Mouse (Mus musculus) lung, embryonic 16.5 days (tissue): ENCODE measurements at regions not wholly inside any gene's neighbourhood (a gene's known extent, or its start where the extent isn't known, plus 50 kb on each side); places are given as distances from the start of the nearest gene placed in this dataset.

ENCODE experiments used
- ATAC-seq: fragments of 200-750 bp; cut with Nextera tagmentation; 2 replicates; pipeline ENCODE4 v1.8.0; 2017; ENCODE audit warnings: low read depth, mild to moderate bottlenecking, moderate library complexity
- H3K27ac ChIP-seq: fragments of 300-500 bp; sonication (generic); 2 replicates; pipeline ENCODE4 v1.5.1; 2014; ENCODE audit warnings: mild to moderate bottlenecking, control low read depth, low read length
- H3K27me3 ChIP-seq: fragments of 300-500 bp; sonication (generic); 2 replicates; pipeline ENCODE4 v1.6.1; 2014; ENCODE audit warnings: low read depth, low read length, mixed read lengths; ENCODE audit not compliant: control insufficient read depth, insufficient read depth
- H3K36me3 ChIP-seq: fragments of 300-500 bp; sonication (generic); 2 replicates; pipeline ENCODE4 v1.6.1; 2014; ENCODE audit warnings: low read length; ENCODE audit not compliant: control insufficient read depth, insufficient read depth
- H3K4me1 ChIP-seq: fragments of 300-500 bp; sonication (generic); replicated peaks from 2 replicates; pipeline ENCODE4 v1.6.1; 2014; ENCODE audit warnings: low read length, mixed read lengths; ENCODE audit not compliant: control insufficient read depth, insufficient read depth
- H3K4me2 ChIP-seq: fragments of 300-500 bp; sonication (generic); 2 replicates; pipeline ENCODE4 v1.6.1; 2014; ENCODE audit warnings: low read depth, low read length, control low read depth
- H3K4me3 ChIP-seq: fragments of 300-500 bp; sonication (generic); 2 replicates; pipeline ENCODE4 v1.5.1; 2014; ENCODE audit warnings: mild to moderate bottlenecking, low read length, control low read depth
- H3K9ac ChIP-seq: fragments of 300-500 bp; sonication (generic); 2 replicates; pipeline ENCODE4 v1.6.1; 2014; ENCODE audit warnings: low read length, control low read depth
- H3K9me3 ChIP-seq: fragments of 300-500 bp; sonication (generic); 2 replicates; pipeline ENCODE4 v1.6.1; 2016; ENCODE audit warnings: low read length; ENCODE audit not compliant: control insufficient read depth
- WGBS: fragments of 180-500 bp; shearing (Covaris S2); extraction: QIAGEN DNeasy Blood & Tissue Kit; methylation state at CpG from one replicate; pipeline ENCODE4 v1.1.7; 2014; 5-methylcytosine and 5-hydroxymethylcytosine counted together

DNA sequence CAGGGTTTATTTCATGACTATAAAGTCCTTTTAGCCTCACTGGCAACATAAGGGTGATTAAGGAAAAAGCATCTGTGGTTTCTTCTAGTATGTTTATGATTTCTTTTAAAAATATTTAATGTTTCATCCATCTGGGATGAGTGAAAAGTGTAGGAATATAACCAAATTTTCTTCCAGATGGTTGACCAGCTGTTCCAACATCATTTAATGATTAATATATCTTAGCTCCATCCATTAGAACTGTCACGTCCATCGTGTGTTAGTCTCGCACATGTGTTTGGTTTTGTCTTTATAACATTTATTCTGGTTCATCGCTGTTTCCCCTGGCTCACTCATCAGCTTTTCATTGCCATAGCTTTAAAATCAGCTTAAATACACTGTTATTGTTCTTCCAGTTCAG, 200.6 kb downstream of the Ktn1 start:
- no peak for ATAC-seq
- no peak overlapping the region for H3K4me3 ChIP-seq
- H3K9ac ChIP-seq: no peak overlapping the region
- no peak overlapping the region for H3K27ac ChIP-seq
- 54% methylated on average over 4 of the region's 4 CpGs for WGBS
- no peak overlapping the region for H3K4me2 ChIP-seq
- no peaks in the 10 kb centered on the region for H3K36me3 ChIP-seq
- H3K9me3 ChIP-seq: no peaks in the 10 kb centered on the region
- no peaks in the 10 kb centered on the region for H3K4me1 ChIP-seq
- no peaks in the 10 kb centered on the region for H3K27me3 ChIP-seq

DNA sequence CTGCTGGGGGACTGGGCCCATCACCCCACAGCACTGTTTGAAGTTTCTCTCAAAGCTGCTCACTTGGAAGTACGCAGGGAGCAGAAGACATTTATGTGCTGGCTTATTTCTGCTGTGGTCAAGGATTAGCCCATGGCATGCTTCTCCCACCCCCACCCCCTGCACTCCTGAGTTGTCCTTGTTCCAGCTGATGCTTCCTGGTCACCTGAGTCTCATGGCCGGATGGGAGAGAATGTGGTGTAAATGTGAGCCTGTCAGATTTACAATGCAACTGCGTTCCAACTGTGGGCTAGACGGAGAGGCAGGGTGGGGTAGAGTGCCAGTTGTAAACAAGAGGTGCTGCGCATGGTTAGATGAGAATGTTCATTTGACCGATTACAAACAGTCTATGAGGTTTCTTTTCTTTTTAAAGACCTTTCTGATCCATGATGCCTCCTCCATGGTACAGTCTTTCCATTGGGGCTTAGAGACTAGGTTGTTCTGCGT, 208.1 kb downstream of the Ktn1 start:
- Histone ChIP-seq H3K4me3 (no peak overlapping the region), H3K9me3 (no peaks in the 10 kb centered on the region), H3K9ac (no peak overlapping the region), H3K36me3 (no peaks in the 10 kb centered on the region), H3K27ac (no peak overlapping the region), H3K4me2 (no peak overlapping the region), H3K27me3 (no peaks in the 10 kb centered on the region), H3K4me1 (no peaks in the 10 kb centered on the region)
- WGBS: 75% methylated on average over 7 of the region's 7 CpGs
- ATAC-seq: no peak

DNA sequence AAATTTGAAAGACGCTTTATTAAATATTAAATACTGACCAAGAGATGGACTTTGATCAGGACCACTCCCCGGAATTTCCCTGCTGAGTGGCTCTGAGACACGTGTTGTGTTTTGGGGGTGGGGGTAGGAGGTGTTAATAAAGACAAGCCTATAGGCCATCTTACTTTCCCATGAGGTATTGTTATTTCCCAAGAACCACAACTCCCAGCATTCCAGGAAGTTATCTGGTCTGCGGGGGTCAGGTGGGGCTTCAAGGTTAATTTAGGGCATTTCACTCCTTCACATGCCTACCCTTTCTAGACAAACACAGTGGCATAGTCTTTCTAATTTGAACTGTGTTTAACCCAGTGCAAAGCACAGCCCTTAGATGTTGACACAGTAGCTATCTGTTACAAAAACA, 209.0 kb downstream of the Ktn1 start:
- Histone ChIP-seq H3K27me3 (no peaks in the 10 kb centered on the region), H3K9ac (no peak overlapping the region), H3K4me3 (no peak overlapping the region), H3K9me3 (no peaks in the 10 kb centered on the region), H3K4me2 (no peak overlapping the region), H3K4me1 (no peaks in the 10 kb centered on the region), H3K27ac (no peak overlapping the region), H3K36me3 (no peaks in the 10 kb centered on the region)
- WGBS: 79% methylated on average over 4 of the region's 4 CpGs
- ATAC-seq: no peak

DNA sequence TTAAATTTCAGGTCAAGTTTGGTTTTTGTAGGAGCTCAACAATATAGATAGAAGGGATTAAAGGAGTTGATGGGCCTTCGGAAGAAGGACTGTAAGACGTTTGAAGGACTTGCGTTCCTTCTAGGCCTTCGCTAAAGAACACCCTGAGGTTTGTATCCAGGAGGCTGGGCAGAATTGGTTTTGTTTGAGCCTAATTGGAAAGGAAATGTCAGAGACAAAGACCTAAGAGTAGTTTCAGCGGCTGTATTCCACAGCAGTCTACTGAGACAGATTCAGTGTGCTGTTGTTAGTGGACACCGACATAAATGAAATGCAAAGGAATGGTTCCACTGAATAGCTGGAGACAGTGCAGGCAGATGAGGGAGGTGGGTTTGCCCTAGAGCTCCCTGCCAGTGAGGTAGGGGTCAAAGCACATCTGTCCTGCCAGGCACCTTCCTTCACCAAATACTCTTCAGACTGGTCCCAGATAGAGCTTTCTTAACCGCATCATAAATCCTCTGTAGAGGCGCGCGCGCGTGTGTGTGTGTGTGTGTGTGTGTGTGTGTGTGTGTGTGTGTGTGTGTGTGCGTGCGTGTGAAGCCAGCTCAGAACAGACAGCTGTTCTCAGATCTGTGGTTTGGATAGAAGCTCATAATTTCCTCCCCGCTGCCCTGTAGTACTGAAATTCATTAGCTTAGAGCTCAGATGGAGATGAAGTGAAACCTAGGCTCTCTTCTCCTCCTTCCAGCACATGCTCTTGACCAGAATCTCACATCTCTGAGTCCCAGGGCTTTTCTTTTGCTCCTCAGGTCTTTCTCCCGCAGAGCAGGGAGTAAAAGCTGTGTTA, 209.7 kb downstream of the Ktn1 start:
- WGBS: 75% methylated on average over 16 of the region's 16 CpGs
- Histone ChIP-seq H3K4me1 (no peaks in the 10 kb centered on the region), H3K9me3 (no peaks in the 10 kb centered on the region), H3K36me3 (no peaks in the 10 kb centered on the region), H3K9ac (no peak overlapping the region), H3K27me3 (no peaks in the 10 kb centered on the region), H3K27ac (no peak overlapping the region), H3K4me3 (no peak overlapping the region), H3K4me2 (no peak overlapping the region)
- 0 out of 2 replicates have a peak, but pooled peaks have one; percentile 17 for ATAC-seq

DNA sequence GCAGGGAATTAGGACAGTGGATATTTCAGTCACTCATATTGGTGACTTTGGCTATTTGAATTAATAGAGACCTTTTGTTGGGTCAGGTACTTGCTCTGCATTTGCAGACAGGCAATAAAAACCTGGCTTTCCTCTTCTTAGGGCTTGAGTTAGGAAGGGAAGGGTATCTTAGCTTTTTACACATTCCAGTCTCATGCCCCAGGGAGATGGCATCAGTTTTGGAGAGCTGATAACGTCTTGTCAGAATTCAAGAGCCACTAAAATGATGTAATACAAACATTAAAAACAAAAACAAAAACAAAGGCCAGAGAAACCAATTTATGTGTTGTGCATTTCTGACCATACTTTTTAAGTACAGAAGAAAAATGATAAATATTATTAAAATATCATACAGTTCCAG, 214.3 kb downstream of the Ktn1 start:
- ATAC-seq: no peak
- no peak overlapping the region for H3K4me3 ChIP-seq
- H3K4me1 ChIP-seq: no peaks in the 10 kb centered on the region
- no peaks in the 10 kb centered on the region for H3K36me3 ChIP-seq
- no peak overlapping the region for H3K4me2 ChIP-seq
- H3K27me3 ChIP-seq: no peaks in the 10 kb centered on the region
- no peak overlapping the region for H3K9ac ChIP-seq
- no peak overlapping the region for H3K27ac ChIP-seq
- no peaks in the 10 kb centered on the region for H3K9me3 ChIP-seq
- WGBS: 62% methylated on average over 1 of the region's 1 CpGs

DNA sequence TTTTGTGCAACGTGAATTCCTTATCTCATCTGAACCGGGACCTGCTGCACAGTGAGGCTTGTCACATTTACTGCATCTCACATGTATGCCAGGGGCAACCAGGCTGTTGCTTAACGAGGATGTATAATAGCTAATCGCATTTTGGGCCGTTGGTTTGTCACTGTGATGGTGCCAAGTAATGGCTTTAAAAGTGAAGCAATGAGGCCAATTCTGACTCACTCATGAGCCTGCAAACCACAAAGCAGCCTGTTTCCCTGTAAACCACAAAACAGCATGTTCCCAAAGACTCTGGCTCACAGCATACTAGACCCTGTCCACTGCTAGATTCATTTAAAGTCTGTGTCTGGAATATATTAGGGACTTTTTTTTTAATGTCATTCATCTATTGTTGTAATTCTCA, 214.8 kb downstream of the Ktn1 start:
- Histone ChIP-seq H3K9me3 (no peaks in the 10 kb centered on the region), H3K27me3 (no peaks in the 10 kb centered on the region), H3K4me2 (no peak overlapping the region), H3K9ac (no peak overlapping the region), H3K4me1 (no peaks in the 10 kb centered on the region), H3K36me3 (no peaks in the 10 kb centered on the region), H3K4me3 (no peak overlapping the region), H3K27ac (no peak overlapping the region)
- no peak for ATAC-seq
- WGBS: 57% methylated on average over 5 of the region's 5 CpGs

DNA sequence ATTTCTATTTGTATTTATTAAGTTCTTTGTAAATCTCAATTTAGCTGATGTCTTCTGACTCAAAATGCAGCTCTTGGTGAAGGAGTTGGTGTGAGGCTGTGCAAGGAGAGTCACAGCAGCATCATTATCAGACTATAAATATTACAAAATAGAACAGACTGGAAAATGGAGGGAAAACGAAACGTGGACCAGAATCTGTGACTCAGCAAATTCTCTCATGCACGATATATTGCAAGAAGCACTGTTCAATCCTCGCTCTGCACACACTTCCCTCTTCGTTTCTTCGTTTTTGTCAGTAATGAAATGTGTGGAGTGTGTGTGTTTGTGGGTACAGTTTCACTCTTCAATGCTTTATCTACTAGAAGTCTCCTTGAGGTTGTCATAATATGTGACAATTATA, 215.5 kb downstream of the Ktn1 start:
- Histone ChIP-seq H3K27me3 (no peaks in the 10 kb centered on the region), H3K9me3 (no peaks in the 10 kb centered on the region), H3K36me3 (no peaks in the 10 kb centered on the region), H3K9ac (no peak overlapping the region), H3K4me2 (no peak overlapping the region), H3K4me1 (no peaks in the 10 kb centered on the region), H3K27ac (no peak overlapping the region), H3K4me3 (no peak overlapping the region)
- no peak for ATAC-seq
- WGBS: 76% methylated on average over 6 of the region's 6 CpGs

DNA sequence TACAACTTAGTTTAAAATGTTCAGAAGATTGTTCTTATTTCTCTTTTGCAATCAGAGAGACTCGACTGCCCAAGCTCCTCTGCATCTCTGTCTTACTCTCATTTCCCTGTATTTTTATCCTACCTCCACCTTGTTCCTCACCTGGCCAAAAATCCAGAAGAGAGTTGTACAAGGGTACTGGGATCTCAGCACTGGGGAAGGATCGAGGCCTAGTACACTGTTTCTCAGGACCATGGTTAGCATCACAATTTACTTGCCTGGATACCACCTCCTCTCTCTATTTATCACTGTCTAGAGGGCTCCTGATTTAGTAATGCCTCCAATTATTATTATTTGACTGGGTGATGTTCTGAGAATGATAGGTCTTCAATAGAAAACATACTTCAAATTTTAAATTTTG, 218.8 kb downstream of the Ktn1 start:
- no peak overlapping the region for H3K4me2 ChIP-seq
- H3K9me3 ChIP-seq: no peaks in the 10 kb centered on the region
- H3K4me3 ChIP-seq: no peak overlapping the region
- ATAC-seq: no peak
- H3K27me3 ChIP-seq: no peaks in the 10 kb centered on the region
- no peaks in the 10 kb centered on the region for H3K36me3 ChIP-seq
- H3K27ac ChIP-seq: no peak overlapping the region
- 69% methylated on average over 2 of the region's 2 CpGs for WGBS
- no peak overlapping the region for H3K9ac ChIP-seq
- no peaks in the 10 kb centered on the region for H3K4me1 ChIP-seq

DNA sequence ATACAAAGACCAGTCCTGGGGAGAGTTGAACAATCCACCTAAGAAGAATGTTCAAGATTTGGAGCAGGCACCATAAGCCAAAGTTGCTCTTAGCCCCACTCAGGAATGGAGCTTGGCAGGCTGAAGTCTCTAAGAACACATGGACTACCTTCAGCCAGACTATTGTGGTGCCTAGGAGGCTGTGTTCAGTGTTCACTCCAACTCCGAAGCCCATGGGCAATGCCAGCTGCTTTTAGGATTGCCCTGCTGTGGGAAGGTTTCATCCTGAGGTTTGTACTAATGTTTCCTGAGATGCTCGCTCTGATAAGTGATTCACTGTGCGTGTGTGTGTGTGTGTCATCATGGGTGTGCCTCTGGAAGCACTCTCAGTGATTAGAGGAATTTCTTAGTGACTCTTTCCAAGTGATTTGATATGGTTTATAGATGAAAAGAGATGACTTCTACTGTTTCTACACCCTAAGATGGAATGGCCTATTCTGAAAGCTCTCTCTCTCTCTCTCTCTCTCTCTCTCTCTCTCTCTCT, 220.1 kb downstream of the Ktn1 start:
- Histone ChIP-seq H3K4me2 (no peak overlapping the region), H3K36me3 (no peaks in the 10 kb centered on the region), H3K9ac (no peak overlapping the region), H3K9me3 (no peaks in the 10 kb centered on the region), H3K4me3 (no peak overlapping the region), H3K4me1 (no peaks in the 10 kb centered on the region), H3K27me3 (no peaks in the 10 kb centered on the region), H3K27ac (no peak overlapping the region)
- WGBS: 77% methylated on average over 3 of the region's 3 CpGs
- no peak for ATAC-seq
